Mouse (Mus musculus): ENCODE results near the gene Nectin2. TPM values are rescaled to one million over a fixed set of nuclear protein-coding genes. Genes with fewer than 3 reads are reported as not detected.

The Nectin2 gene
- polyA plus RNA-seq, 1 experiment from 2014 or later: 56.5 TPM

DNA sequence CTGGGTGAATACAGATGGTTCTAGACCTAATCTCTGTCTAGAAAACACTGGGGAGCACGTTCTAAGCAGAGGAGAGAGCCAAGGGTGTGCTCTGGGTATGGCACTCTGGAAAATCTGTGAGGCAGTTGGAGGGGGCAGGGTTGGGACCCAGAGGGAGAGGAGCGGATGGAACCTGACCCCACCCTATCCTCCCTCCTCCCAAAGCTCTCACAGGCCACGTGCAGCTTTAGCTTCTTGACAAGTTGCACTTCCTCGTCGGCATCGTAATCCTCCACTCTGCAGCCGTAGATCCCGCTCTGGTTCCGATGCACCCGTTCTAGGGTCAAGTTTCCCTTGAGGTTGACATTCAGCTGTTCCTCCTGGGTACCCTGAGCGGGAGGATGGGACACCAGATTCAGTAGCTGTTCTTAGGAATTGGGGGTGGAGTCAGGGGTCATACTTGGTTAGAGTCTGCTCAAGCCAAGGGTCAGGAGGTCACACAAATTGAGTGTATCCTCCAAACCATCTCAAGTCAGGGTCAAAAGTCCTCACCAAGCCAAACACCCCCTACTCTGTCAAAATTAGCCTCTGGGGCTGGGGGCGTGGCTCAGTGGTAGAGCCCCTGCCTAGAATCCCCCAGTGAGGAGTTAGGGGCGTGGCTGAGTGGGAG is 13.7 kb upstream of the Nectin2 start:
- 86% methylated on average over 13 of the region's 13 CpGs for WGBS
- peaks cover 10% of the 10 kb centered on the region for H3K27me3 ChIP-seq (replicated peaks)
- no peak for ATAC-seq (ENCODE audit: low FRiP score)
- no peak overlapping the region for H3K9ac ChIP-seq (replicated peaks)
- no peaks in the 10 kb centered on the region for H3K36me3 ChIP-seq
- H3K4me3 ChIP-seq (replicated peaks): no peak overlapping the region
- H3K4me1 ChIP-seq: peaks cover 2% of the 10 kb centered on the region
- H3K27ac ChIP-seq (replicated peaks): no peak overlapping the region
- no peak overlapping the region for H3K4me2 ChIP-seq
- no peaks in the 10 kb centered on the region for H3K9me3 ChIP-seq (replicated peaks)

DNA sequence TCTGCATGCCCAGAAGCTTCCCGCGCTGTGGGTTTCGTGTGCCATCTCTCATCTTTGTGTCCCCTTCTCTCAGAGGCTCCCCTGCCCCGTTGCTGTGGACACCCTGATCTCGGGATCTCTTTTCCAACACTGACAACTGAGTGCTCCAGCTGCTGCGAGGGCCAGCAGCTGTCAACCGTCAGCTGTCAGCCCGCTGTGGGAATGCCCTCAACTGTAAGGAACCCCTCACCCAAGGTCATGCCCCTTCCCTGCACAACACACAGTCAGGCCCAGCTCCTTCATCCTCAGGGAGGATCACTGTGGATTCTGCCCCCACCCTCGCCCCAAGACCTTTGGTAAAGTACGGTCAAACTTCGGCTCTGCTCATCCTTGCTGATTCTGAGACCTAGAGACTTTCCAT is 12.0 kb upstream of the Nectin2 start:
- ATAC-seq (ENCODE audit: low FRiP score): no peak
- Histone ChIP-seq H3K4me1 (no peaks in the 10 kb centered on the region), H3K4me3 (replicated peaks) (no peak overlapping the region), H3K9ac (replicated peaks) (no peak overlapping the region), H3K9me3 (replicated peaks) (no peaks in the 10 kb centered on the region), H3K4me2 (no peak overlapping the region), H3K27me3 (replicated peaks) (no peaks in the 10 kb centered on the region), H3K36me3 (no peaks in the 10 kb centered on the region), H3K27ac (replicated peaks) (no peak overlapping the region)
- WGBS: 93% methylated on average over 11 of the region's 11 CpGs

DNA sequence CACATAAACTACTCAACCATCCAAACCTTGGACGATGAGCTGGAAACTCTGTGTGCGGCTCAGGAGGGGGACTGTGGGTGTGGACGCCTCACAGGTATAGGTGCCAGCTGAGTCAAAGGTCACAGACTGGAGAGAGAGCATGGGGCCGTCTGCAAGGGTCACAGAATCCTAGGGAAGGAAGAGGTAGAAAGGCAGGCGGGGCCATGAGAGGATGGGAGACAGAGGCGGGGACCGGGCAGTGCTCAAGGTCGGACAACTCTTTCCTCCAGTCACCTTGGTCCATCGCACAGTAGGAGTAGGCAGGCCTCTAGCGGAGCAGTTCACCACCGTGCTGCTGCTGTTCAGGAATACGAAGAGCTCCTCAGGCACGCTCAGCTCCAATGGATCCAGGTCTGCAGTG is 9.7 kb upstream of the Nectin2 start:
- no peak overlapping the region for H3K4me3 ChIP-seq (replicated peaks)
- H3K27ac ChIP-seq (replicated peaks): no peak overlapping the region
- H3K4me1 ChIP-seq: no peaks in the 10 kb centered on the region
- H3K27me3 ChIP-seq (replicated peaks): no peaks in the 10 kb centered on the region
- no peaks in the 10 kb centered on the region for H3K9me3 ChIP-seq (replicated peaks)
- ATAC-seq (ENCODE audit: low FRiP score): no peak
- no peak overlapping the region for H3K9ac ChIP-seq (replicated peaks)
- no peak overlapping the region for H3K4me2 ChIP-seq
- H3K36me3 ChIP-seq: no peaks in the 10 kb centered on the region
- 96% methylated on average over 13 of the region's 13 CpGs for WGBS

DNA sequence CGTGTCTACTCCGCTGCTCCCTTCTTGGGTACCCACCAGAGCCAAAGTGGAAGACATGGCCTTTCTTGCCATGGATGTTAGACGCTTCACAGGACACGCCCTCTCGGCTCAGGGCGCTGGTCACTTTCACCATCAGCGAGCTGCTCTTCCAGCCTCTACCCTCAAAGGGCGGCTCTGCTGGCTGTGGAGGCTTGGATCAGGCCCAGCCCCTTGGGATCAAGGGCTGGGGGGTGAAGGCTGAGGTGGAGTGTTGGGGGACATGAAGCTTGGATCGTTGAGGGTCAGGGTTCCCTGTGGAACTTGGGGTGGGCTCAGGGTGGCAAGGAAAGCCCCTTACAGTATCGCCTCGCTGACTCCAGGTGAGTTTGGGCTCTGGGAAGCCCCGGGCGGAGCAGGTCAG is 8.3 kb upstream of the Nectin2 start:
- no peak for ATAC-seq (ENCODE audit: low FRiP score)
- no peak overlapping the region for H3K4me3 ChIP-seq (replicated peaks)
- no peaks in the 10 kb centered on the region for H3K4me1 ChIP-seq
- H3K27ac ChIP-seq (replicated peaks): no peak overlapping the region
- 91% methylated on average over 13 of the region's 13 CpGs for WGBS
- no peaks in the 10 kb centered on the region for H3K36me3 ChIP-seq
- H3K9me3 ChIP-seq (replicated peaks): no peaks in the 10 kb centered on the region
- no peak overlapping the region for H3K4me2 ChIP-seq
- H3K27me3 ChIP-seq (replicated peaks): no peaks in the 10 kb centered on the region
- no peak overlapping the region for H3K9ac ChIP-seq (replicated peaks)

DNA sequence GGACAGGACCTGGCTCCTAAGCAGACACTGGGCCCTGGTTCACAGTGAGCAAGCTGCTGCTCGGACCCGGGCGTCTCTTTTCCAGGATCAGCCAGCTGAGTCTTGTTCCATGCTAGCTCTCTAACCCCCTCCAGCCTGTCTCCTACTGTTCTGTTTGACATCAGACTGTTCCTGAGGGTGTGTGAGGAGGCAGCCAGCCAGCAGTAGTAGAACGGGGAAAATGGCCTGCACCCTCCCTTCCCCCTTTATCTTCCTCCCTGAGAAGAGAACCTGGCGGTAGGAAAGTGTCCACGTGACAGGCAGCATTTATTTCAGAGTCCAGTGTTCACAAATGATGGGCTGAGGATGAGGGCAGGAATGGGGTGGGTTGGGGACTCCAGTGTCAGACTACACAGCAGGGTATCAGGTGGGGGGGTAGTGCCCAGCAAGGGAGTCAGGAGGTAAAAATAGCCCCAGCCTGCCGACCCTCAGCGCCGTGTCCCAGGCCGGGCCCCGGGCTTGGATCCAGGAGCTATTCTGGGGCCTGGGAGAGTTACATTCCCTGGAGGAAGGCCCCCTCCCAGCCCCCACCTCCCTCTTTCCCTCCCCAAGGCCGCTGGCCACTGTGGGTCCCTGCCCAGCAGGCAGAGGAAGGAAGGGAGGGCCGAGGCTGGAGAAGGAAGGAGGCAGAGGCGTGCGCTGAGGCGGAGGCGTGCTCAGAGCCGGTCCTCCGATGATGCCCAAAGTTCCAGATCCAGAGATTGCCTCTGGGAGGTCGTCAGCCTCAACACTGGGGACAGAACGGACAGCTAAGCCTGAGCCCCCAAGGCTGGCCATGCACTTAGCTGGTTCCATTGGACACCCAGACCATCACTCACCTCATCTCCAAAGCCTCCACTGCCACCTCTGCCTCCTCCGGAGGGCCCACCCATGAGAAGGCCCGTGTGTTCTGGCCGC is 5.8 kb upstream of the Nectin2 start:
- H3K4me2 ChIP-seq: no peak overlapping the region
- no peak overlapping the region for H3K9ac ChIP-seq (replicated peaks)
- H3K9me3 ChIP-seq (replicated peaks): no peaks in the 10 kb centered on the region
- no peak for ATAC-seq (ENCODE audit: low FRiP score)
- no peaks in the 10 kb centered on the region for H3K4me1 ChIP-seq
- no peak overlapping the region for H3K27ac ChIP-seq (replicated peaks)
- no peaks in the 10 kb centered on the region for H3K36me3 ChIP-seq
- 74% methylated on average over 23 of the region's 24 CpGs for WGBS
- no peaks in the 10 kb centered on the region for H3K27me3 ChIP-seq (replicated peaks)
- no peak overlapping the region for H3K4me3 ChIP-seq (replicated peaks)

DNA sequence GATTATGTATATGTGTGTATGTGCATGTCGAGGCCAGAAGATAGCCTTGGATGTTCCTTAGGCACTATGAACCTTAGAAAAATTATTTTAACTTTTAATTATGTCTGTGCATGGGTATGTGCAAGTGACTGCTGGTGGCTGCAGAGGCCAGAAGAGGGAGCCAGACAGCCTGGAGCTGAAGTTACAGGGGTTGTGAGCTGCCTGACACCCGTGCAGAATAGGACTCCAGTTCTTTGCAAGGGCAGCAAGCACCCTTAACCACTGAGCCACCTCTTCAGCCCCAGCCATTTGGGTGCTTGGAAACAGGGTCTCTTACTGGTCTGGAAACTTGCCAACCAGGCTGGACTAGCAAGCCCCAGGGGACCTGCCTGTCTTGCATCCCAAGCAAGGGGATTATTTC is 4.7 kb upstream of the Nectin2 start:
- Histone ChIP-seq H3K4me3 (replicated peaks) (no peak overlapping the region), H3K4me2 (no peak overlapping the region), H3K27me3 (replicated peaks) (no peaks in the 10 kb centered on the region), H3K27ac (replicated peaks) (no peak overlapping the region), H3K9me3 (replicated peaks) (no peaks in the 10 kb centered on the region), H3K9ac (replicated peaks) (no peak overlapping the region), H3K36me3 (no peaks in the 10 kb centered on the region), H3K4me1 (peaks cover 8% of the 10 kb centered on the region)
- no peak for ATAC-seq (ENCODE audit: low FRiP score)
- WGBS: 78% methylated on average over 2 of the region's 2 CpGs

- peaks cover 8% of the 10 kb centered on the region for H3K4me1 ChIP-seq
- H3K9ac ChIP-seq (replicated peaks): no peak overlapping the region
- no peak overlapping the region for H3K4me3 ChIP-seq (replicated peaks)
- no peaks in the 10 kb centered on the region for H3K27me3 ChIP-seq (replicated peaks)
- H3K4me2 ChIP-seq: no peak overlapping the region
- no peak for ATAC-seq (ENCODE audit: low FRiP score)
- WGBS: 91% methylated on average over 1 of the region's 1 CpGs
- no peaks in the 10 kb centered on the region for H3K9me3 ChIP-seq (replicated peaks)
- H3K36me3 ChIP-seq: no peaks in the 10 kb centered on the region
- no peak overlapping the region for H3K27ac ChIP-seq (replicated peaks)
Observed at GRCm38 (mm10) chr7:19754065-19754464, 3.8 kb upstream of the Nectin2 start.

- H3K9me3 ChIP-seq (replicated peaks): no peaks in the 10 kb centered on the region
- H3K4me3 ChIP-seq (replicated peaks): no peak overlapping the region
- H3K36me3 ChIP-seq: no peaks in the 10 kb centered on the region
- no peak for ATAC-seq (ENCODE audit: low FRiP score)
- no peak overlapping the region for H3K9ac ChIP-seq (replicated peaks)
- H3K4me1 ChIP-seq: peaks cover 11% of the 10 kb centered on the region
- H3K27ac ChIP-seq (replicated peaks): no peak overlapping the region
- H3K27me3 ChIP-seq (replicated peaks): no peaks in the 10 kb centered on the region
- no peak overlapping the region for H3K4me2 ChIP-seq
- 75% methylated on average over 7 of the region's 7 CpGs for WGBS
Observed at GRCm38 (mm10) chr7:19753587-19753986, 3.3 kb upstream of the Nectin2 start.

DNA sequence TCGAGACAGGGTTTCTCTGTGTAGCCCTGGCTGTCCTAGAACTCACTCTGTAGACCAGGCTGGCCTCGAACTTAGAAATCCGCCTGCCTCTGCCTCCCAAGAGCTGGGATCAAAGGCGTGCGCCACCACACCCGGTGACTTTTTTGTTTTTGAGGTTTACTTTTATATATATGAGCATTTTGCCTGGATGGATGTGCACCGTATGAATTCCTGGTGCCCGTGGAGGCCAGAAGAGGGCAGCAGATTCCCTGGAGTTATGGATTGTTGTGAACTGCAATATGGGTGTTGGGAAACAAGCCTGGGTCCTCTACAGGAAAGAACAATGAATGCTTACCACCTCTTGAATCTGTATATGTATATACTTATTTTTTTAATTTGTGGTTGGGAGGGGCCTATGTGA is 2.4 kb upstream of the Nectin2 start:
- Histone ChIP-seq H3K27me3 (replicated peaks) (no peaks in the 10 kb centered on the region), H3K9ac (replicated peaks) (no peak overlapping the region), H3K27ac (replicated peaks) (no peak overlapping the region), H3K9me3 (replicated peaks) (no peaks in the 10 kb centered on the region), H3K36me3 (no peaks in the 10 kb centered on the region), H3K4me2 (no peak overlapping the region), H3K4me3 (replicated peaks) (no peak overlapping the region), H3K4me1 (peaks cover 20% of the 10 kb centered on the region)
- ATAC-seq (ENCODE audit: low FRiP score): no peak
- 70% methylated on average over 8 of the region's 8 CpGs for WGBS

DNA sequence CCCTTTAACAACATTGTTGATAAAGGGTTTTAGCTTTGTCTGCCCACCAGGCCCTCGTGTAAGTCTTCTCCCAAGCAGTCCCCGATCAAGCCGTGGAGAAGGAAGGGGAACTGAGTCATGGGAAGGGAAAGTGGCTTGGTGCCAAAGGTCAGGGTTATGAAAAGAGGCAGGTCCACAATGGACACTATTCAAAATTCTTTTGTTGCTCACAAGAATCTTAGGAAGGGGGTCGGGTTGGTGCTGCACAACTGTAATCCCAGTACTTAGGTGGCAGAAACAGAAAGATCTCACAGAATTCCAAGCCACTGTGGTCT is 744 bp upstream of the Nectin2 start:
- Histone ChIP-seq H3K4me2 (peak overlapping the region; percentile 85; the same call in 1 of the 2 replicates), H3K4me3 (replicated peaks) (no peak overlapping the region)
- ATAC-seq (ENCODE audit: low FRiP score): no peak

GRCm38 (mm10) chr7:19749389-19750216 is 680 bp downstream of the Nectin2 start:
- Histone ChIP-seq H3K27ac (replicated peaks) (peak overlapping the region; percentile 89), H3K36me3 (no peaks in the 10 kb centered on the region)

More for the DNA sequence above, 744 bp upstream of the Nectin2 start:
- 63% methylated on average over 4 of the region's 4 CpGs for WGBS
- Histone ChIP-seq H3K27ac (replicated peaks) (peak overlapping the region; percentile 71; the same call in 1 of the 2 replicates), H3K36me3 (no peaks in the 10 kb centered on the region), H3K4me1 (peaks cover 36% of the 10 kb centered on the region), H3K27me3 (replicated peaks) (no peaks in the 10 kb centered on the region), H3K9me3 (replicated peaks) (no peaks in the 10 kb centered on the region), H3K9ac (replicated peaks) (no peak overlapping the region)

More at GRCm38 (mm10) chr7:19749389-19750216, 680 bp downstream of the Nectin2 start:
- Histone ChIP-seq H3K9me3 (replicated peaks) (no peaks in the 10 kb centered on the region), H3K4me3 (replicated peaks) (peak overlapping the region; percentile 85), H3K27me3 (replicated peaks) (no peaks in the 10 kb centered on the region), H3K4me1 (peaks cover 46% of the 10 kb centered on the region), H3K9ac (replicated peaks) (peak overlapping the region; percentile 95), H3K4me2 (peak overlapping the region; percentile 85)
- peak; percentile 94 for ATAC-seq (ENCODE audit: low FRiP score)
- under 1% methylated on average over 46 of the region's 46 CpGs for WGBS

Measured in neural tube, embryonic 15.5 days (tissue).